Mouse (Mus musculus): ENCODE measurements at regions not wholly inside any gene's neighbourhood (a gene's known extent, or its start where the extent isn't known, plus 50 kb on each side); places are given as distances from the start of the nearest gene placed in this dataset.

DNA sequence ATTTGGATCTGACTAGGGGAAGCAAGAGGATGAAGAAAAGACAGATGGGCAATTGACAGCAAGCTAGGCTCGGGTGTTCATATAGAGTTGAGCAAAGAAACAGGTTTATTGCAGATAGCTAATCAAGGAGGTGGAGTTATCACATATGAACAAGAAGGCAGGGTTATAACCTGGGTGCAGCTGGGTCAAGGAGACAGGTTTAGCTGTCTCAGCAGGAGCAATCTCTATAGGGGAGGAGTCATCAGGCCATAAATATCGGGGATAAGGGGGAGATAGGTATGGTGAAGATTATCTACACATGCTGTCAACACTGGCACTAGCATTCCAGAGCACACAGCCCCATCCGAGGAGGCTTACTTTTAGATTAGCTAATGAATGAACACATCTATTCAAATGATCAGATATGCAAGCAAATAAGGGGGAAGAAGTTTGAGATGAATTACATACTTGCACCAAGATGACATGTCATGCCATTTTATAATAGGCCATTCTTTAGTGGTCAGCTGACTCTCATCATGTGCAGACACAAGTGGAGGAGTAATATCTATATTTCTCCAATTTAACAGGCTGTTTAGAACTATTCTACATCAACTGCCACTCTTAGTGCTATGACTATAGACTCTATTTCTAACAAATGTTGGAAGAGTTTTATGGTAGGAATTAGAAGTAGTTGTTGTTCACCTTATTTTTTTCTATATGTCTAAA, 76.9 kb downstream of the Lhx9 start:
- no peak for DNase-seq (ENCODE audit: inconsistent ontology term)

GRCm38 (mm10) chr1:138762876-138763275, 85.5 kb downstream of the Lhx9 start:
- DNase-seq (ENCODE audit: inconsistent ontology term): no peak

DNA sequence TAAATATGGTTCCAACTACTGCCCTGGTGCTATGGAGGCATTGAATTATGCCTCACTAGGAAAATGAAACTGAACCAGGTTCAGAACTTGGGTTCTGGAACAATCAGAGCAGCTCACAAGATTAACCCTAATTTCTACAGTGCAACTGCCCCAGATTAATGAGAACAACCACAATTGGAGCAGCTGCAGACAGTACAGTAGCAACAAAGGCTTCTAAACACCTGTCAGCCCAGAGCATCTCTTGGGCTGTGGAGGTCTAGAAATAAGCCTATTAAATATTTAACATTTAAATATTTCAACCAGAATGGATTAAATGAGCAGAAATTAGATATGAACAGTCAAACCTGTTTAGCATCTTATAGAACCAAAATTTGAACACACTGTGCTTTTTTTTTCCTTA, 90.6 kb downstream of the Lhx9 start:
- DNase-seq (ENCODE audit: inconsistent ontology term): no peak

DNA sequence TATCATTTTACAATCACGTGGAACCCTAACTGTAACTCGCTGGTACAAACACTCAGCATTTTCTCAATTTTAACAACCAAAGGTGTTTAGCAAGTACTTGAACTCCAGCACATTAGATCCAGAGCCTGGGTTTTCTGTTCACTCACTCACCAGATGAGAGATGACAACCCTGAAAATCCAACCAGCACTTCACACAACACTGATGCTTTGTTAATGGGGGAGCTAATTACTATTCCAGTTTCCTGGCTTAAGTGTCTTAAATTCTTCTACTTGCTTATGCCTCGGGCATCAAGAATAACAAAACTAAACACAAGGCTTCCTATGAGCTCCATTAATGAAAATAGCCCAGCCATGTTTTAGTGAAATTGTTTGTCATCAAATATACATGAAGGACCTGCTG, 113.4 kb upstream of the Nek7 start:
- no peak for DNase-seq (ENCODE audit: inconsistent ontology term)

GRCm38 (mm10) chr1:138731008-138731407, 111.1 kb upstream of the Nek7 start:
- DNase-seq (ENCODE audit: inconsistent ontology term): no peak

GRCm38 (mm10) chr1:138729089-138729699, 109.3 kb upstream of the Nek7 start:
- DNase-seq (ENCODE audit: inconsistent ontology term): no peak

- DNase-seq (ENCODE audit: inconsistent ontology term): no peak
Measured at GRCm38 (mm10) chr1:138720728-138721127, 100.8 kb upstream of the Nek7 start.

DNA sequence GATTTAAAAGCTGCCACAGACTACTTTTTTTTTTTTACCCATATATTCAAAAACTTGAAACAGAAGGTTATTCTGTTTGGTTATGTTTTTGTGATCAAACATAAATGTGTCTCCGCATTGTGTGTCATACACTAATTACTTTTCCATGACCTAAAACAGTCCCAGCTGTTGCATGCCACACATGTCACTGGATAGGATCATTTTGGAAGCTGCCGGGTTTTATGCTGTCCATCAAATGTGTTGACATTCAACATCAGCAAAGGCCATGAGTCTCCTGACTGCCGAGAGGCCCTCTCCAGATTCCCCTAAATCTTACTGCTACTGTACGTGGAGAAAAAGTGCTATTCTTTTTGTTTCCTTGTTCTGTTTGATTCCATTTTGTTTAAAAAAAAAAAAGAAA, 99.4 kb upstream of the Nek7 start:
- DNase-seq (ENCODE audit: inconsistent ontology term): no peak

DNA sequence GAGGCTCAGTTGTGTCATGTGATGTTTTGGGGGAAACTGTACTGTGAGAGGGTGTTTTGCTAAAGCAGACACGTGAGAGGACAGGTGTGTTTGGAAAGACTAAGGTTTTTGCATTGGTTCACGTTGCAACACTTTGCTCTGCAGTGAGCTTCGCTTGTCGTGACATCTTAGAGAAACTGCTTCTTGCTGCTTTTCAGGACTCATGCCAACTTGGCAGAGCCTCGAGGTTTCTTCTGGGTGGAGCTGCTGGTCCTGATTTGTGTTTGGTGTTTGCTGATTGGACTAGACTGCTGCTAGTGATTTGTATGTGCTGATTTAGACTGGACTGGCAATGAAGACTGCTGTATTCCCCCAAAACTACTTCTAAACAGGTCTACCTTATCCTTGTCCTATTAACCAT, 97.0 kb upstream of the Nek7 start:
- DNase-seq (ENCODE audit: inconsistent ontology term): no peak

GRCm38 (mm10) chr1:138715162-138715561, 95.2 kb upstream of the Nek7 start:
- DNase-seq (ENCODE audit: inconsistent ontology term): no peak

DNA sequence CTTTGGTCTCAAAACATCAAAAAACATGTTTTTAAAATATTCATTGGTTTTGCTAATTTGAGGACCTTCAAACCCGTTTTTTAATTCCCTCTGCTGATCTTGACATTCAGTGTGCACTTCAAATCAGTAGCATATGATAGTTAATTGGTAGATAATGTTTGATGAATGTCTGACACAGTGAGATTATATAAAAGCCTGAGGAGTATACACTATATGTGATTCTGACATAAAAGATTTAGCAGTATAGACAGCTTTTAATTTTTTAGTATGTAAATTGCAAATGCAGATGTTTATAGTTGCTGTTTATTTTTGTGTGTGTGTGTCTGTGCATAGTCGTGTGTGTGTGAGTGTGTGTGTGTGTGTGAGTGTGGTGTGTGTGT, 89.3 kb upstream of the Nek7 start:
- DNase-seq (ENCODE audit: inconsistent ontology term): no peak

- no peak for DNase-seq (ENCODE audit: inconsistent ontology term)
Measured at GRCm38 (mm10) chr1:138708507-138709228, 88.7 kb upstream of the Nek7 start.

- no peak for DNase-seq (ENCODE audit: inconsistent ontology term)
Measured at GRCm38 (mm10) chr1:138707913-138708312, 88.0 kb upstream of the Nek7 start.

DNA sequence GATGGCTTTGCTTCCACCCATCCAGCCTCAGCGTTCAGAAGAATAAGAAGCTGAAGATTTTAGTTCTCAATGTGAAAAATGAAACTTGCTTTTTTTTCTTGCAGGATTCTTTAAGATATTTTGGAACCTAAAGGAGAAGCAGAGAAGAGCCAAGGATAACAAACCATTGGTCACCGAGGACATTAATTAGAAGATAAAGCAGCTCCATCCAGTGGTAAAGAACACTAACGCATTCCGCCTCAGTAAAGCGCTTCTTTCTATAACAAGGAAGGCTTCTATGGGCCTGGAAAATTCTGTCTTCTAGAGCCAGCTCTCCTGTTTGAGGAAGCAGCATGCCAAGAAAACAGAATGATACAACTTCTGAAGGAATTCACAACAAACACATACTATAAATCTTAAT, 83.3 kb upstream of the Nek7 start:
- DNase-seq (ENCODE audit: inconsistent ontology term): peak; percentile 44

GRCm38 (mm10) chr1:138689234-138689633, 69.3 kb upstream of the Nek7 start:
- no peak for DNase-seq (ENCODE audit: inconsistent ontology term)

DNA sequence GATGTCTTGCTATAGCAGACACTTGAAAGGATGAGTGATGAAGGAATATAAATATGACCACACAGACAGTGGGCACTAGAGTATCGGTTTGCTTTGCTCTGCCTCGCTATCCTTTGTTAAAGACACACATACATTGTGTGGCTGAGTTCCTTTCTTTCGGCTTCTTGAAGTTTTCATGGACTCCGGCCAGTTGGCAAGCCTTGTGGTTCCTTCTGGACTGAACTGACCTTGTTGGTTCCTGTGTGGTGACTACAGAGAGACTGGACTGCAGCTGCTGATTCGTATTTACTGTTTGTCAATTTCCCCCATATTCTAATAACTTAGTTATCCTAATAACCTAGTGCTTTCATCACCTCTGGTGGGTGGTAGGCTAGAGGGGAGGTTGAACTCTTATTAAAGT, 66.8 kb upstream of the Nek7 start:
- DNase-seq (ENCODE audit: inconsistent ontology term): no peak

GRCm38 (mm10) chr1:138683711-138684110, 63.8 kb upstream of the Nek7 start:
- DNase-seq (ENCODE audit: inconsistent ontology term): no peak

GRCm38 (mm10) chr1:138681970-138682369, 62.0 kb upstream of the Nek7 start:
- no peak for DNase-seq (ENCODE audit: inconsistent ontology term)

GRCm38 (mm10) chr1:138674199-138674598, 54.3 kb upstream of the Nek7 start:
- DNase-seq (ENCODE audit: inconsistent ontology term): no peak
